8 mouse cellular contexts compared by ENCODE assay signal in the genomic region with DNA sequence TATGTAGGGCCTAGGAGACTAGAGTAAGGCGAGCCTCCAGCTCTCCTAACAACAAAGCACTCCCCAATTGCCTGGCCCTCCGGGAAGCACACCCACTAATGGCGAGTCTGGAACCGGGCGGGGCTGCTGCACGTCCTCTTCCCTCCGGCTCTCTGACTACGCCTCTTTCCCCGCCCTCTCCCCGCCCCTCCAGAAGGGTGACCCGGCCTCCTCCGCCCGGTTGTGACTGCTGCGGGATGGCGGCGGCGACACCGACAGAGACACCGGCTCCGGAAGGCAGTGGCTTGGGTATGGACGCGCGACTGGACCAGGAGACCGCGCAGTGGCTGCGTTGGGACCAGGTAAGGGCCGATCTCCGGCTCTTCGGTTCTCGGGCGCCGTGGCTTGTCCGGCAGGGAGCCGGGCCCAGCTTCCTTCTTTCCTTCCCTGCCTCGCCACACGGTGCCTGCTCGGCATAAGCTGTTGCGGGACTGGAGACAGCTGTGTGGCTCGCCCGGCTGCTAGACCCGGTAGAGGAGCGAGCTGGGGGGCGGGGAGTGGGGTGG. TPM values are rescaled to one million over a fixed set of nuclear protein-coding genes. Genes with fewer than 3 reads are reported as not detected.
DNase-seq lines count a peak whose midpoint lies in the region; ATAC-seq and TF ChIP-seq lines count a peak whose summit lies in the region.

TSS of gene Pgm2 (plus strand) at position 203 of the 545 bp plus-strand sequence.

- peaks cover 1% of the 10 kb centered on the region; the same call in 1 of the 2 replicates for H3K36me3 ChIP-seq in forebrain, embryonic 13.5 days (ENCODE audit: poor library complexity, severe bottlenecking)
- H3K36me3 ChIP-seq in liver, embryonic 16.5 days (ENCODE audit: control insufficient read depth, insufficient read depth): no peaks in the 10 kb centered on the region; the same call in 1 of the 2 replicates
- peaks cover 4% of the 10 kb centered on the region; the same call in 1 of the 2 replicates for H3K36me3 ChIP-seq in neural tube, embryonic 12.5 days
- H3K36me3 ChIP-seq in stomach, postnatal 0 days (ENCODE audit: control insufficient read depth, insufficient read depth, low read length): no peaks in the 10 kb centered on the region

- peak; percentile 39 for TF ChIP-seq CTCF in stomach, postnatal 0 days (IDR thresholded peaks at IDR 0.05; ENCODE audit: low read depth)

- TF ChIP-seq EP300 in stomach, postnatal 0 days (optimal IDR thresholded peaks at IDR 0.05): no peak

- no peaks in the 10 kb centered on the region for H3K9me3 ChIP-seq in forebrain, embryonic 13.5 days (replicated peaks)
- no peaks in the 10 kb centered on the region for H3K9me3 ChIP-seq in liver, embryonic 16.5 days (replicated peaks; ENCODE audit: control insufficient read depth, low read length)
- H3K9me3 ChIP-seq in neural tube, embryonic 12.5 days: no peaks in the 10 kb centered on the region
- H3K9me3 ChIP-seq in stomach, postnatal 0 days (ENCODE audit: control insufficient read depth, low read length): no peaks in the 10 kb centered on the region

- H3K4me2 ChIP-seq in forebrain, embryonic 13.5 days: peak within 1 kb of the TSS; percentile 81
- H3K4me2 ChIP-seq in liver, embryonic 16.5 days (ENCODE audit: low read depth, low read length): peak within 1 kb of the TSS; percentile 87
- H3K4me2 ChIP-seq in neural tube, embryonic 12.5 days (replicated peaks): peak within 1 kb of the TSS; percentile 82
- H3K4me2 ChIP-seq in stomach, postnatal 0 days (replicated peaks; ENCODE audit: low read depth): peak within 1 kb of the TSS; percentile 87

- peak within 1 kb of the TSS; percentile 81 for H3K9ac ChIP-seq in forebrain, embryonic 13.5 days
- peak within 1 kb of the TSS; percentile 79 for H3K9ac ChIP-seq in liver, embryonic 16.5 days (ENCODE audit: low read depth, low read length)
- peak within 1 kb of the TSS; percentile 82 for H3K9ac ChIP-seq in neural tube, embryonic 12.5 days
- peak within 1 kb of the TSS; percentile 88 for H3K9ac ChIP-seq in stomach, postnatal 0 days (ENCODE audit: low read length)

- H3K27ac ChIP-seq in forebrain, embryonic 13.5 days: peak within 1 kb of the TSS; percentile 68
- H3K27ac ChIP-seq in liver, embryonic 16.5 days (ENCODE audit: low read length): peak within 1 kb of the TSS; percentile 33; the same call in 1 of the 2 replicates
- H3K27ac ChIP-seq in neural tube, embryonic 12.5 days: no peak within 1 kb of the TSS
- H3K27ac ChIP-seq in stomach, postnatal 0 days (replicated peaks): peak within 1 kb of the TSS; percentile 83

- peak; percentile 96 for ATAC-seq in cerebellum, adult (ENCODE audit: insufficient number of reproducible peaks, low FRiP score, low TSS enrichment)
- ATAC-seq in forebrain, embryonic 13.5 days: peak; percentile 98
- peak; percentile 97 for ATAC-seq in liver, embryonic 16.5 days (ENCODE audit: low read depth)
- ATAC-seq in neural tube, embryonic 12.5 days (ENCODE audit: low FRiP score, low read depth): peak; percentile 98
- ATAC-seq in stomach, postnatal 0 days (ENCODE audit: low FRiP score, low TSS enrichment): peak; percentile 95

- peak within 1 kb of the TSS; percentile 70 for H3K4me3 ChIP-seq in forebrain, embryonic 13.5 days
- H3K4me3 ChIP-seq in liver, embryonic 16.5 days (ENCODE audit: low read depth, low read length): peak within 1 kb of the TSS; percentile 71
- peak within 1 kb of the TSS; percentile 66 for H3K4me3 ChIP-seq in neural tube, embryonic 12.5 days
- H3K4me3 ChIP-seq in stomach, postnatal 0 days (ENCODE audit: low read depth, low read length): peak within 1 kb of the TSS; percentile 81

- H3K4me1 ChIP-seq in forebrain, embryonic 13.5 days: peaks cover 19% of the 10 kb centered on the region; the same call in 1 of the 2 replicates
- H3K4me1 ChIP-seq in liver, embryonic 16.5 days (ENCODE audit: control insufficient read depth, low read depth, low read length): peaks cover 16% of the 10 kb centered on the region
- 0 out of 2 replicates have a peak, but pooled peaks cover 6% of the 10 kb centered on the region for H3K4me1 ChIP-seq in neural tube, embryonic 12.5 days
- peaks cover 6% of the 10 kb centered on the region for H3K4me1 ChIP-seq in stomach, postnatal 0 days (replicated peaks; ENCODE audit: control insufficient read depth, insufficient read depth)

- intact Hi-C loops in heart, postnatal 10 days (cut with DNase I): no loop called here

- peak; percentile 81 for DNase-seq in ES-CJ7 (ENCODE audit: low read depth, low spot score)
- DNase-seq in heart, postnatal 10 days: peak; percentile 87 to 89
- peak; percentile 84 for DNase-seq in large intestine, adult 2 months (ENCODE audit: low read depth, low spot score)
- peak; percentile 95 for DNase-seq in stomach, postnatal 0 days (ENCODE audit: low spot score)

- WGBS in forebrain, embryonic 13.5 days: under 1% methylated on average over 43 of the region's 43 CpGs
- under 1% methylated on average over 43 of the region's 43 CpGs for WGBS in large intestine, adult 2 months
- WGBS in liver, embryonic 16.5 days (ENCODE audit: insufficient replicate concordance): under 1% methylated on average over 41 of the region's 43 CpGs
- WGBS in neural tube, embryonic 12.5 days: under 1% methylated on average over 43 of the region's 43 CpGs
- WGBS in stomach, postnatal 0 days: under 1% methylated on average over 42 of the region's 43 CpGs

- no peaks in the 10 kb centered on the region for H3K27me3 ChIP-seq in forebrain, embryonic 13.5 days
- H3K27me3 ChIP-seq in liver, embryonic 16.5 days (ENCODE audit: control insufficient read depth, insufficient read depth, low read depth, low read length): no peaks in the 10 kb centered on the region
- H3K27me3 ChIP-seq in neural tube, embryonic 12.5 days (replicated peaks): no peaks in the 10 kb centered on the region
- no peaks in the 10 kb centered on the region for H3K27me3 ChIP-seq in stomach, postnatal 0 days (ENCODE audit: control insufficient read depth, insufficient read depth, low read length)

RNA-seq across cellular contexts. Expression of gene Pgm2, which starts in this region (rescaled TPM):
- polyA plus RNA-seq in forebrain, embryonic 13.5 days (2015; fragmentation: Nextera tagmentation; extraction: Ambion mirVana): 30.0 and 30.8 TPM in 2 replicates
- total RNA-seq in heart, postnatal 10 days (2021): 10 to 100 TPM; 12.1 to 12.6 TPM
- polyA plus RNA-seq in large intestine, adult 2 months (2012; rRNA removed): 28.5 and 72.4 TPM in 2 replicates
- polyA plus RNA-seq in liver, embryonic 16.5 days (2015; fragmentation: Nextera tagmentation; extraction: Ambion mirVana): 12.8 and 16.1 TPM in 2 replicates
- polyA plus RNA-seq in neural tube, embryonic 12.5 days (2016; fragmentation: Nextera tagmentation; extraction: Ambion mirVana): 28.8 and 31.0 TPM in 2 replicates
- polyA plus RNA-seq in stomach, postnatal 0 days (2015; fragmentation: Nextera tagmentation; extraction: Ambion mirVana): 33.8 and 34.3 TPM in 2 replicates
